Mouse (Mus musculus) heart, embryonic 14.5 days (tissue): ENCODE results near the gene Ccl7. TPM values are rescaled to one million over a fixed set of nuclear protein-coding genes. Genes with fewer than 3 reads are reported as not detected.

Source experiments
- ATAC-seq: fragments of 200-750 bp; cut with Nextera tagmentation; 2 replicates; pipeline ENCODE4 v1.8.0; 2017; ENCODE audit warnings: low read depth, moderate TSS enrichment; ENCODE audit not compliant: insufficient number of reproducible peaks, insufficient read depth, low FRiP score
- H3K27ac ChIP-seq, 2 experiments: fragments of 200-500 bp in 1 of 2; fragments of 300-500 bp in 1 of 2; sonication (generic) in 1 of 2; replicated peaks in 1 of 2; 2 replicates each; pipeline ENCODE4 v1.5.1; 2012 to 2014; ENCODE audit warnings: low read depth in 2 of 2, low read length in 2 of 2, control low read depth in 1 of 2, mild to moderate bottlenecking in 1 of 2, mixed read lengths in 1 of 2; ENCODE audit not compliant: control insufficient read depth in 1 of 2, insufficient read depth in 1 of 2
- H3K27me3 ChIP-seq: fragments of 300-500 bp; sonication (generic); 2 replicates; pipeline ENCODE4 v1.6.1; 2014; ENCODE audit warnings: mild to moderate bottlenecking, low read length, control low read depth; ENCODE audit not compliant: control insufficient read depth, insufficient read depth
- H3K36me3 ChIP-seq: fragments of 300-500 bp; sonication (generic); 2 replicates; pipeline ENCODE4 v1.6.1; 2014; ENCODE audit warnings: mild to moderate bottlenecking, control low read depth, low read length, mixed read lengths; ENCODE audit not compliant: control insufficient read depth, insufficient read depth
- H3K4me1 ChIP-seq, 2 experiments: fragments of 200-500 bp in 1 of 2; fragments of 300-500 bp in 1 of 2; sonication (generic) in 1 of 2; 2 replicates each; pipeline ENCODE4 v1.6.1; 2012 to 2014; ENCODE audit warnings: low read length in 2 of 2, control low read depth in 1 of 2, mixed read lengths in 1 of 2; ENCODE audit not compliant: control insufficient read depth in 2 of 2, insufficient read depth in 2 of 2
- H3K4me2 ChIP-seq: fragments of 300-500 bp; sonication (generic); 2 replicates; pipeline ENCODE4 v1.6.1; 2014; ENCODE audit warnings: mild to moderate bottlenecking, low read length
- H3K4me3 ChIP-seq, 2 experiments: fragments of 200-500 bp in 1 of 2; fragments of 300-500 bp in 1 of 2; sonication (generic) in 1 of 2; 2 replicates each; pipeline ENCODE4 v1.5.1; 2012 to 2014; ENCODE audit warnings: low read length in 2 of 2, mild to moderate bottlenecking in 2 of 2, control low read depth in 1 of 2, low read depth in 1 of 2, moderate library complexity in 1 of 2; ENCODE audit not compliant: control insufficient read depth in 1 of 2, insufficient read depth in 1 of 2
- H3K9ac ChIP-seq: fragments of 300-500 bp; sonication (generic); 2 replicates; pipeline ENCODE4 v1.6.1; 2014; ENCODE audit warnings: mild to moderate bottlenecking, low read length
- H3K9me3 ChIP-seq: fragments of 300-500 bp; sonication (generic); 2 replicates; pipeline ENCODE4 v1.6.1; 2016; ENCODE audit warnings: low read length, control low read depth; ENCODE audit not compliant: control insufficient read depth
- WGBS: fragments of 180-500 bp; shearing (Covaris S2); extraction: QIAGEN DNeasy Blood & Tissue Kit; methylation state at CpG from one replicate; pipeline ENCODE4 v1.1.7; 2014; 5-methylcytosine and 5-hydroxymethylcytosine counted together
- polyA plus RNA-seq: library from polyadenylated mRNA; unstranded; fragments of >200 nt; fragmentation: Nextera tagmentation; extraction: Ambion mirVana; gene quantifications from 2 replicates; pipeline ENCODE4 v1.2.1, GENCODE M21; 2014

Gene Ccl7
- polyA plus RNA-seq: 3.2 and 3.9 TPM in 2 replicates

DNA sequence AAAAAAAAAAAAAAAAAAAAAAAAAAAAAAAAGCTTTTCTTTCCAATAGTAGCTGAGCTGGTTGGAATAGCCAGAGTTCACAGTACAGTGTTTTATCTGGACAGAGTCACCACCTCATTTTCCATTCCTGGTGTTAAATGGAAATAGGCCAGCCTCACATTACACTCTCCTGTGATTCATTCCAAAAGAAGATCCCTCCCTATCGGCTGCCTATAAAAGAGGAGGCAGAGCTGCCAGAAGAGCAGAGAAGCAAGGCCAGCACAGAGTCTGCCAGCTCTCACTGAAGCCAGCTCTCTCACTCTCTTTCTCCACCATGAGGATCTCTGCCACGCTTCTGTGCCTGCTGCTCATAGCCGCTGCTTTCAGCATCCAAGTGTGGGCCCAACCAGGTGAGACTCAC, at the start of gene Ccl7:
Gene Ccl7 (plus strand): TSS at position 242 of the 400 bp plus-strand sequence.
- 0 out of 2 replicates have a peak, but pooled peaks have one; percentile 21 for ATAC-seq
- Histone ChIP-seq H3K9me3 (no peaks in the 10 kb centered on the region), H3K36me3 (no peaks in the 10 kb centered on the region), H3K4me3 (no peak within 1 kb of the TSS), H3K27ac (peak within 1 kb of the TSS; percentile 51 to 52), H3K4me1 (peaks cover 0 to 2% of the 10 kb centered on the region in 2 experiments; a peak in 1 of 4 replicates), H3K9ac (no peak within 1 kb of the TSS), H3K27me3 (no peaks in the 10 kb centered on the region), H3K4me2 (no peak within 1 kb of the TSS)
- 56% methylated on average over 3 of the region's 3 CpGs for WGBS

DNA sequence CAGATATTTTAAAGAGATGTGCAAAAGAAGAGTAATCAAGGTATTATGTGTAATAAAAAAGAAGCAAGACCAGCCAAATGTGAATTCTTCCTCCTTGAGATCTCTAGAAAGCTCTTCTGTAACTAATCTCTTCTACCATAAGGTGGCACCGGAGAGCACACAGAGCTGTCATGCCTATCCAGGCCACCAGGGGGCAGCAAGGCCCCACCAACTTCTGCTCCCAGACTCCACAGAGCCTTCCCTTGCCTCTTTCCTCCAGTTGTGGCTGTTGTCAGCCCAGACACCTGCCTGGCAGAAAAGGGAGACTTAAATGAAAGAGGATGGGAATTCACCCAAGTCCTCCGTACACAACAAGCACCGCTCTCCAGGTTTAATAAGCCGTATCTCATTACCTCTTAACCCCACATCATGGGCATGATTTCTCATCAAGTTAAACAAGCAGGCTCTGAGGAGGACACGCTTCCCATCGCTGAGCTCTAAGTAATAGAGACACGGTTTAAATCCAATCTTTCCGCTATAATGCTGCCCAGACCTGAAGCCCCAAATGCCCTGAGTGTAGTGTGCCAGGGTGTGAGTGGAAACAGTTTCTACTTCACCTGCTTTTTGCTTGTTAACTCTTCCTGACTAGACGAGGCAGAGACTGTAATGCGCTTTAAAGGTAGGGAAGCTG, 49.2 kb upstream of the Ccl7 start:
- Histone ChIP-seq H3K27me3 (no peaks in the 10 kb centered on the region; the same call in 1 of the 2 replicates), H3K4me2 (no peak overlapping the region), H3K4me1 (no peaks in the 10 kb centered on the region; a peak in 1 of 4 replicates), H3K9ac (no peak overlapping the region), H3K9me3 (no peaks in the 10 kb centered on the region), H3K36me3 (no peaks in the 10 kb centered on the region), H3K27ac (no peak overlapping the region), H3K4me3 (no peak overlapping the region)
- ATAC-seq: no peak
- 68% methylated on average over 10 of the region's 10 CpGs for WGBS

DNA sequence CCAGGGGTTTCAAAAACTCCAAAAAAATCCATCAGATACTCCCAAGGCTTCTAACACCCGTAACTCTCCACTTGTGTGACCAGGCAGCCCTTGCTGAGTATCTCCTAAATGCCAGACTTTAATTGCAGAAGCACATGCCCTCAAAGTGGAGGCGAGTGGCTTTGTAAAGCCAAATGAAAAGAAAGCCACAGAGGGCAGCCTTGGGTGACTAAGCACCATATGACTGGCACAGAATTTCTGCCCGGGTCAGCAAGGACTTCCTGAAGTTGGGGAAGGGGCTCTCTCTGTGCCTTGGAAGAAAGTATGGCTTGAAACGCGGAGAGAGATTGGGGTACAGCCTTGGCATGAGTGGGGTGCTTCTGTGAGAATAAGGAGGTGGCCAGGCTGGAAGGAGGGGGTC, 48.4 kb upstream of the Ccl7 start:
- Histone ChIP-seq H3K4me2 (no peak overlapping the region), H3K27ac (no peak overlapping the region), H3K4me1 (no peaks in the 10 kb centered on the region; a peak in 1 of 4 replicates), H3K9ac (no peak overlapping the region), H3K9me3 (no peaks in the 10 kb centered on the region), H3K4me3 (no peak overlapping the region), H3K27me3 (no peaks in the 10 kb centered on the region; the same call in 1 of the 2 replicates), H3K36me3 (no peaks in the 10 kb centered on the region)
- no peak for ATAC-seq
- WGBS: 77% methylated on average over 5 of the region's 5 CpGs

DNA sequence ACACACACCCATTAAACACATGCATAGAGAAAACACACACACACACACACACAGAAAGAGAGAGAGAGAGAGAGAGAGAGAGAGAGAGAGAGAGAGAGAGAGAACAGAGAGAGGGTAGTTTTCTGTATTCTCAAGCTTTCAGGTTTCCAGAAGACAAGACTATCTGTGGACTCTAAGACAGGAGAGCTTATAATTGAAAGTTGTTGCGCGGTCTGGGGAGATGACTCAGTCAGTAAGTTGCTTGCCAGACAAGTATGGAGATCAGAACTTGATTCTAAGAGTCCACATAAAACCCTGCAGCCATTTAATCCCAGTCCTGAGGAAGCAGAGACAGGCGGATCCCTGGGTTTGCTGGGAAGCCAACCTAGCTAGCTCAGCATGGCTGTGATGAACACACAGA, 46.9 kb upstream of the Ccl7 start:
- ATAC-seq: no peak
- WGBS: 80% methylated on average over 3 of the region's 3 CpGs
- Histone ChIP-seq H3K36me3 (no peaks in the 10 kb centered on the region), H3K4me1 (no peaks in the 10 kb centered on the region; a peak in 1 of 4 replicates), H3K4me3 (no peak overlapping the region), H3K27me3 (no peaks in the 10 kb centered on the region; the same call in 1 of the 2 replicates), H3K4me2 (no peak overlapping the region), H3K27ac (no peak overlapping the region), H3K9ac (no peak overlapping the region), H3K9me3 (no peaks in the 10 kb centered on the region)

DNA sequence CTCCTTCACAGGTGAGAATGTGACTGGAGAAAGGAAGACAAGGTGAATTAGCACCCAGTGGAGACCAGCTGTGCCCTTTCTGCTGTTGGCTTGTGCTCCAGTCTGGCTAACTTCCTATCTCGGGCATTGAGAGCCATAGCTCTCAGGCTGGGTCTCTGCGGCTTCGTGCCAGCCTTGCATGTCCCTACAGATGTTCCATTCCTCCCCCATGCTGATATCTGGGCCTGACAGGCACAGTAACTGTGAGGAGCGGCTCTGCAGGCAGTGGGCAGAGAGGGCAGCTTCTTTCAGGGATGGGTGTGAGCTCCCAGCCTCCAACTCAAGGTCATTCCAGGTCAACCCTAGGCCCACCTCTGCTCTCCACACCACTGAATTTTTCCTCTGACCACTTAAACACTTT, 46.0 kb upstream of the Ccl7 start:
- WGBS: 54% methylated on average over 4 of the region's 4 CpGs
- no peak overlapping the region for H3K4me2 ChIP-seq

DNA sequence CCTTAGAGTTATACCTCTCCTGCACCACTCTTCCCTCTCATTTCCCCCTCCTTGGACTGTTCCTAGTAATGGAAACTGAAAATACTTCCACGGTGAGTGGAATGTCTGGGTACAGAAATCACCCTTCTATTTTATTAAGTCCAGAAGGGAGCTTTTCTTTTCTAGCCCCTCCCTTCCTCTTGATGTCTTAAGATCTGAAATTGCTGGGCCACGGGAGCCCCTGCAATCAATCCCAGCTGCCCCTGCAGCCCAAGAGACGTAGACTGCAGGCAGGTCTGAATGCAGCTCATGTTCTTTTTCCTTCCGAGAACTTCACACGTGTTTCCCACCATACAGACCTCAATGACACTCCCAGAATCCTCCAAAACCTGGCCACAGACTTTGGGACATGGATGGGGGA, 44.9 kb upstream of the Ccl7 start:
- ATAC-seq: no peak
- H3K27ac ChIP-seq: no peak overlapping the region
- H3K4me1 ChIP-seq: no peaks in the 10 kb centered on the region; a peak in 1 of 4 replicates
- no peaks in the 10 kb centered on the region for H3K9me3 ChIP-seq
- no peaks in the 10 kb centered on the region for H3K36me3 ChIP-seq
- 67% methylated on average over 5 of the region's 5 CpGs for WGBS
- no peak overlapping the region for H3K4me3 ChIP-seq
- no peak overlapping the region for H3K4me2 ChIP-seq
- no peaks in the 10 kb centered on the region; the same call in 1 of the 2 replicates for H3K27me3 ChIP-seq
- no peak overlapping the region for H3K9ac ChIP-seq

More for the DNA sequence above, 46.0 kb upstream of the Ccl7 start:
- Histone ChIP-seq H3K36me3 (no peaks in the 10 kb centered on the region), H3K27me3 (no peaks in the 10 kb centered on the region; the same call in 1 of the 2 replicates), H3K9me3 (no peaks in the 10 kb centered on the region), H3K4me1 (no peaks in the 10 kb centered on the region; a peak in 1 of 4 replicates), H3K27ac (no peak overlapping the region), H3K9ac (no peak overlapping the region), H3K4me3 (no peak overlapping the region)
- no peak for ATAC-seq

DNA sequence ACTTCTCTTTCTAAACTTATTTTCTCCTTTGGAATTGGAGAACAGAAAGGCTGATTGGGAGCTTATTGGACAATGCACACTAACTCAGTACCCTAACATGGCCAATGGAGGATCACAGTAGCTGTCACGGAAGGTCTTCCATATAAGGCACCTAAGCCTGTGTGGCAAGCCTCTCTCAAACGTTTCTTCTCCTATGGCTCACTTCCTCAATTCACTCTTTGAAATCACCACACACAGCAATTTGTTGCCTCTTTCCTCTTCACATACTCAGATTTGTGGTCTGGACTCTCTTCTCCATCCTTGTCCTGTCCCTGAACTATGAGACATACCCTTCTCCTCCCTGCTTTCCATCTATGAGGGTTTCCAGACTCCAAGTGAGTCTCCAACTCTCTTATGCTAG, 40.7 kb upstream of the Ccl7 start:
- no peaks in the 10 kb centered on the region for H3K36me3 ChIP-seq
- no peak overlapping the region for H3K9ac ChIP-seq
- H3K27ac ChIP-seq: no peak overlapping the region
- no peaks in the 10 kb centered on the region for H3K27me3 ChIP-seq
- no peaks in the 10 kb centered on the region for H3K9me3 ChIP-seq
- peaks cover 0 to 2% of the 10 kb centered on the region in 2 experiments; a peak in 2 of 4 replicates for H3K4me1 ChIP-seq
- no peak overlapping the region for H3K4me3 ChIP-seq
- 58% methylated on average over 2 of the region's 2 CpGs for WGBS
- no peak for ATAC-seq
- no peak overlapping the region for H3K4me2 ChIP-seq
